Mouse (Mus musculus) testis, adult 2 months (tissue): Measurements from ENCODE around the gene Shroom3. TPM values are rescaled to one million over a fixed set of nuclear protein-coding genes. Genes with fewer than 3 reads are reported as not detected.

Source experiments
- H3K27ac ChIP-seq: fragments of 200-500 bp; 2 replicates; pipeline ENCODE4 v1.5.1; 2012; ENCODE audit warnings: low read depth, low read length; ENCODE audit not compliant: control insufficient read depth, insufficient read depth
- H3K27me3 ChIP-seq: fragments of 200-500 bp; 2 replicates; pipeline ENCODE4 v1.6.1; 2012; ENCODE audit warnings: mild to moderate bottlenecking, low read length, moderate library complexity; ENCODE audit not compliant: control insufficient read depth, insufficient read depth
- H3K36me3 ChIP-seq: fragments of 200-500 bp; 2 replicates; pipeline ENCODE4 v1.6.1; 2012; ENCODE audit warnings: mild to moderate bottlenecking, low read length; ENCODE audit not compliant: control insufficient read depth, insufficient read depth
- H3K4me1 ChIP-seq: fragments of 200-500 bp; 2 replicates; pipeline ENCODE4 v1.6.1; 2012; ENCODE audit warnings: low read length; ENCODE audit not compliant: control insufficient read depth, insufficient read depth
- H3K4me3 ChIP-seq: fragments of 200-500 bp; 2 replicates; pipeline ENCODE4 v1.5.1; 2012; ENCODE audit warnings: low read depth, mild to moderate bottlenecking, low read length, moderate library complexity, mixed read lengths; ENCODE audit not compliant: control insufficient read depth
- CTCF ChIP-seq: fragments of 200-500 bp; IDR thresholded peaks from 2 replicates; pipeline ENCODE4 v1.5.1; 2012; ENCODE audit warnings: low read depth, mild to moderate bottlenecking, inconsistent platforms, low read length, moderate library complexity; ENCODE audit not compliant: control insufficient read depth, insufficient read depth, insufficient replicate concordance
- POLR2A ChIP-seq: fragments of 200-500 bp; IDR thresholded peaks from 2 replicates; pipeline ENCODE4 v1.6.1; 2012; ENCODE audit warnings: low read depth, mild to moderate bottlenecking, inconsistent platforms, low read length, moderate library complexity; ENCODE audit not compliant: control insufficient read depth
- polyA plus RNA-seq: library from polyadenylated mRNA; depleted of rRNA; stranded (reverse); fragments of >200 nt; gene quantifications from 2 replicates; pipeline ENCODE4 v1.2.3, GENCODE M21; 2012; rRNA removed

Shroom3 gene
- polyA plus RNA-seq = 25.6 and 33.5 TPM in 2 replicates

DNA sequence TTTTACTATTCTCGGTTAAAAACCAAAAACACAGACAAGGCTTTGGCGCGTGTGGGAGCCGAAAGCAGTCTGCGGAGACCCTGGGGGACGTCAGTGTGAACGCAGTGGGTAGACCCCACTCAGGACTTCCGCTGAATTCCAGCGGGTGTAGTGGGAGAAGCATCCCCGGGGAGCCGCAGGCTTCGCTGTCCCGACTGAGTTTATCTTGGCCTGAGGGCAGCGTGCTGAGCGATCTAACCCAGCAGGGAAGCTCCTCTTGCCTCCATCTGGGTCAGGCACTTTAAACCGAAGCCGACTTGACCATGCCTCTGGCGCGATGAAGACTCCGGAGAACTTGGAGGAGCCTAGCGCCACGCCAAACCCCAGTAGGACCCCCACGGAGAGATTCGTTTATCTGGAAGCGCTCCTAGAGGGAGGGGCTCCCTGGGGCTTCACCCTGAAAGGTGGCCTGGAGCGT, at the start of gene Shroom3:
Gene Shroom3, plus strand, starts transcription at position 85 of the 457 bp plus-strand sequence.
- Histone ChIP-seq H3K4me3 (peak within 1 kb of the TSS; percentile 78), H3K27me3 (peaks cover 2% of the 10 kb centered on the region), H3K4me1 (peaks cover 13% of the 10 kb centered on the region), H3K36me3 (no peaks in the 10 kb centered on the region), H3K27ac (no peak within 1 kb of the TSS)
- TF ChIP-seq CTCF (no peak), POLR2A (no peak)

DNA sequence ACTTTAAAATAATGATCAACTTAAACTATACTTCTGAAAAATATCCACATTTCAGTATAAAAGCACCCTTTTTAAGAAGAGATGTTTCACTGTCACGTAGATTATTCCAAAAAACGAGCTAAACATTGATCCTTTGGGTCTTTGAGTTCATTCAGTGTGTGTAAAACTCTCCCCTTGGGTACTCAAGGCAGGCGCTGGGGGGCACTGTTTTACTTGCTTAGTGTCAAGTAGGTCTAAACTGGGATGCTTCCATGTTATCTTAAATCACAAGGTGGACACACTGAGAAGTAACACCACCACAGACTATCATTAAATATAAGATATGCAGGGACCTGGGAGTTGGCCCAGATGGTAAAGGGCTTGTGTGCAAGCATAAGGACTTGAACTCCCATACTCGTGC, 49.7 kb upstream of the Shroom3 start:
- Histone ChIP-seq H3K27ac (no peak overlapping the region), H3K4me3 (no peak overlapping the region), H3K4me1 (no peaks in the 10 kb centered on the region), H3K27me3 (no peaks in the 10 kb centered on the region), H3K36me3 (no peaks in the 10 kb centered on the region; the same call in none of the 2 replicates)
- TF ChIP-seq CTCF = no peak
- TF ChIP-seq POLR2A = no peak

DNA sequence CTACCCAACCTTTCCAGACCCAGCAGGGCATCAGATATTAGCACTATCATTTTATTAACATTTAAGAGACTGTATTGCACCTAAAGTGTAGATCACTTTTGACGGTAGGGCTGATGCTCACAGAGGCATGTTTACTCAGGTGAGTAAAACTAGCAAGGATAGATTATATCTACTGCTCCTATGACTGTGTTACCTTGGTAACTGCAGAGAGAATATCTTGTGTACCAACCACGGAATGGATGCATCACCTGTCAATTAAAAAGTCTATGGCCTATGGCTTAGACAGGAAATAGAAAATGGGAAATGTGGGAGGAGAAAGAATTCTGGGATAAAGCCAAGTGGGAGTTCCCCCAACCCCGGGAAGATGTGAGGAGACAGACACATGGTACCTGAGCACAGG, 48.3 kb upstream of the Shroom3 start:
- no peak for TF ChIP-seq CTCF
- no peak for TF ChIP-seq POLR2A
- H3K27me3 ChIP-seq = no peaks in the 10 kb centered on the region
- H3K4me3 ChIP-seq = no peak overlapping the region
- peaks cover 1% of the 10 kb centered on the region for H3K36me3 ChIP-seq
- H3K27ac ChIP-seq = no peak overlapping the region
- no peaks in the 10 kb centered on the region for H3K4me1 ChIP-seq

DNA sequence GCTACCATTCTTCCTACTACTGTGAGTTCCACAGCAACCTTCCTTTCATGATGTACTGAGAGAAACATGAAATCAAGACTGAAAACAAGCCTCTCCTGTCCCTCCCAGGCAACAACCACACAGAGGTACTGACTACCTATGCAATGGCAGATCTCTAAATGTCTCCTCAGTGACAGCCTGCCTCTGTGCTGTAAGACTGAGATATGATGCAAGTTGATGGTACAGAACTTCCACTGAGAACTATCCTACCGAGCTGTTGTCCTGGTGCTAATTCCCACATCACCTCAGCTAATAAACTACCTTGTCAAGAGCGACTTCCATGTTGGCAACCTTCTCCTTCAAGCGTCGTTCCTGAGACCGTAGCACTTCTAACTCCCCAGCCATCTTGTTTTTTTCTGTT, 47.3 kb upstream of the Shroom3 start:
- TF ChIP-seq CTCF = no peak
- TF ChIP-seq POLR2A = no peak
- Histone ChIP-seq H3K4me1 (no peaks in the 10 kb centered on the region), H3K4me3 (no peak overlapping the region), H3K27ac (no peak overlapping the region), H3K36me3 (peaks cover 1% of the 10 kb centered on the region), H3K27me3 (no peaks in the 10 kb centered on the region)

DNA sequence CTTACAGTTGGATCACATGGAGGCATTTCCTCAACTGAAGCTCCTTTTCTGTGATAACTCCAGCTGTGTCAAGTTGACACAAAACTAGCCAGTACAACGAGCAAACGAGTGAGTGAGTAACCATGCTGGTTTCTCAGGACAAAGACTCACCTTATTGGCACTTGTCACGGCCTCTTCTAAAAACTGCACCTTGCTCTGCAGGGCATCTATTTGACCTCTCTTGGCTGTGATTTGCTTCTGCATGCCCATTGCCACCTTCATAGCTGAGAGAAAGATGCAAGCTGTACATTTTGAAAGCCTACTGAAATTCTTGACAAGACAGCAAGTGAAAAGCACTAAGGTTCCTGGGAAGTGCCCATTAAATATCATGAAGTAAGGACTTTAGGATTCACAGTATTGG, 42.4 kb upstream of the Shroom3 start:
- H3K27ac ChIP-seq = no peak overlapping the region
- TF ChIP-seq POLR2A = no peak
- TF ChIP-seq CTCF = no peak
- no peak overlapping the region for H3K4me3 ChIP-seq
- H3K36me3 ChIP-seq = peaks cover 2% of the 10 kb centered on the region
- H3K4me1 ChIP-seq = no peaks in the 10 kb centered on the region
- no peaks in the 10 kb centered on the region for H3K27me3 ChIP-seq

DNA sequence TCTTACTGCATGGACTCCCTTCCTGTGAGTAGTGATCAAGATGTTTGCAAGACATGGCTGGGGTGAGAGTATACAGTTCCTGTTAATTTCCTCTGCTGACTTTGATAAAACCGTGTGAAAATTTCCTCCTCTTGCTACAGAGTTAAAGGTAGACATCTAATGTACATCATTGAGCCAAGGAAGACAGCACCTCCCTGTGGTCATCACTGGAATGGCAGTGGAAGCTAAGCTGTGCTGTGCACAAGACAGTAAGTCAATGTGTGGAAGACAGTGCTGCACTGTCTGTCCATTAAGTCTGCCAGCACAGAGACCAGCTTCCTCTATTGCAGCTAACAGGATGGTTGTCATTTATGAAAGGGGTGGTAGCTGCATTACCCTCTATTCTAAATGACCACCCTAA, 27.0 kb upstream of the Shroom3 start:
- Histone ChIP-seq H3K4me3 (no peak overlapping the region), H3K36me3 (no peaks in the 10 kb centered on the region), H3K27ac (no peak overlapping the region), H3K27me3 (no peaks in the 10 kb centered on the region), H3K4me1 (no peaks in the 10 kb centered on the region)
- TF ChIP-seq CTCF = peak; percentile 55; the same call in 1 of the 2 replicates
- no peak for TF ChIP-seq POLR2A

DNA sequence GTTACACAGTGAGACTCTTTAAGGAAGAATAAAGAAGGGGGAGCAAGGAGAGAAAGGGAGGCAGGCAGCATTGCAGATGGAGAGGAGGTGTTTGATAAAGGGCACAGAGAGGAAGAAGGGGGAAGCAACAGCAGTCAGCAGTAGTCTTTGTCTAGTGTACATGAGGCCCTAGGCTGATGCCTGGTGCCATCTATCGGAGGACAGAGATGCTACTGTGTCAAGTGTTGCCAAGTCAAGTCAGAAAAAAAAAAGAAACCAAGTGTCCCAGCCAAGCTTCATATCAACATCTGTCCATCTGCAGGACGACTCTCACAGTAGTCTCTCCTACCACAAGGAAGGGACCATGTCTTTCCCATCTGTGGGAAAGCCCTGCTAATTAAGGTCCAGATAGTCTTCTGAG, 18.9 kb upstream of the Shroom3 start:
- H3K4me3 ChIP-seq = no peak overlapping the region
- H3K27me3 ChIP-seq = no peaks in the 10 kb centered on the region
- TF ChIP-seq POLR2A (no peak), CTCF (no peak)
- H3K4me1 ChIP-seq = no peaks in the 10 kb centered on the region
- H3K36me3 ChIP-seq = no peaks in the 10 kb centered on the region; the same call in 1 of the 2 replicates
- H3K27ac ChIP-seq = no peak overlapping the region

DNA sequence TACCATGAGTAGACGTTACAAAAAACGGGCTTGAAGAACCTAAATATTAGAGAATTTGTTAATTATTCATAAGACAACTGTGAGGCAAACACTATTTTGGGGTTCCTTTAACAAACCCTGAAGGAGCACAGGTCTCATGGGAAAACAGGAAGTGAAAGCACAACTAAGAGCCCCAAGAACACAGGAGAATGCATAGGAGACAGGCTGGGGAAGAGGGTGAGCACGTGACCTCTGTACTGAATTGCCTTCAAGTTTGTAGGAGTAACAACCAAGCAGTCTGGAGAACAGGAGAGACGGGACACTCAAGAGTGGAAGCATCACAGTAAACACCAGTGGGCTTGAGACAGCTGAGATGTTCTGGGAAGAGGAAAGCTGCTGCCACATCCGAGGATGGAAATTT, 16.4 kb upstream of the Shroom3 start:
- H3K4me3 ChIP-seq = no peak overlapping the region

More for the DNA sequence above, 16.4 kb upstream of the Shroom3 start:
- no peaks in the 10 kb centered on the region; the same call in none of the 2 replicates for H3K36me3 ChIP-seq
- peaks cover 4% of the 10 kb centered on the region; the same call in 1 of the 2 replicates for H3K4me1 ChIP-seq
- no peaks in the 10 kb centered on the region for H3K27me3 ChIP-seq
- no peak for TF ChIP-seq POLR2A
- no peak for TF ChIP-seq CTCF
- H3K27ac ChIP-seq = no peak overlapping the region
